8 mouse cellular contexts compared by ENCODE assay signal in the genomic region with DNA sequence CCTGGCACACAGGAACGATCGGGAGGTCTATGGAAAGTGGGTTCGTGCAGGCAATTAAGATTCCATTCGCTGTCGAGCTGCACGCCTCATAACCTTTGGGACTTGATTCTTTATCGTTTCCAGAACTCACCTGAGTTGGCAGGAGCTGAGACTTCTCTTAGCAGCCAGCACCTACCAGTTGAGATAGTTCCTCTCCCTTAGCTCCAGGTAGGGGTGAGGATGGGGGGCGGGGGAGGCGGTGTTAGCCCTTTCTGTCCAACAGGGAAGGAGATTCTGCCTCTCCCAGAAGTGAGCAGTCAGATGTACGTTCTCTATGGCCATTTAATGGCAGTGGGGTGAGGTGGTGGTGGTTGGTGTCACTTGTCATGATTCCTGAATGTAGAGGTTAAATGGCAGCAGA. TPM values are rescaled to one million over a fixed set of nuclear protein-coding genes. Genes with fewer than 3 reads are reported as not detected.
DNase-seq lines count a peak whose midpoint lies in the region; ATAC-seq and TF ChIP-seq lines count a peak whose summit lies in the region.

No protein-coding gene starts in this region.

- peak overlapping the region; percentile 74 for H3K4me3 ChIP-seq in kidney, postnatal 0 days (replicated peaks; ENCODE audit: low read depth, low read length)
- H3K4me3 ChIP-seq in brown adipose tissue, adult 24 weeks (ENCODE audit: insufficient read depth, low read depth, low read length): peak overlapping the region; percentile 99
- H3K4me3 ChIP-seq in hindbrain, embryonic 11.5 days (ENCODE audit: low read depth, low read length): peak overlapping the region; percentile 82
- H3K4me3 ChIP-seq in midbrain, embryonic 12.5 days: peak overlapping the region; percentile 82

- intact Hi-C loops in left cerebral cortex, postnatal 4 days (cut with DNase I): loop anchor here (5.0 kb wide), 1 partner anchor 40 kb away; the partner anchor contains the start of gene Atp6v0d1

- peak overlapping the region; percentile 89 for H3K9ac ChIP-seq in kidney, postnatal 0 days (ENCODE audit: low read depth, low read length)
- no peak overlapping the region; the same call in 1 of the 2 replicates for H3K9ac ChIP-seq in hindbrain, embryonic 11.5 days (ENCODE audit: low read depth, low read length)
- H3K9ac ChIP-seq in midbrain, embryonic 12.5 days (replicated peaks): peak overlapping the region; percentile 91; the same call in 1 of the 2 replicates

- H3K27me3 ChIP-seq in kidney, postnatal 0 days (ENCODE audit: insufficient read depth, low read length): no peaks in the 10 kb centered on the region
- peaks cover 2% of the 10 kb centered on the region; the same call in 1 of the 2 replicates for H3K27me3 ChIP-seq in hindbrain, embryonic 11.5 days (ENCODE audit: control insufficient read depth, insufficient read depth, low read length)
- H3K27me3 ChIP-seq in midbrain, embryonic 12.5 days: peaks cover 10% of the 10 kb centered on the region

- peaks cover 10% of the 10 kb centered on the region; the same call in 1 of the 2 replicates for H3K4me1 ChIP-seq in kidney, postnatal 0 days (replicated peaks; ENCODE audit: insufficient read depth, low read length)
- H3K4me1 ChIP-seq in brown adipose tissue, adult 24 weeks (ENCODE audit: control insufficient read depth, insufficient read depth, insufficient read length, low read length): peaks cover 12% of the 10 kb centered on the region
- H3K4me1 ChIP-seq in hindbrain, embryonic 11.5 days (replicated peaks; ENCODE audit: control insufficient read depth, insufficient read depth, low read length): no peaks in the 10 kb centered on the region; the same call in 1 of the 2 replicates
- H3K4me1 ChIP-seq in midbrain, embryonic 12.5 days: peaks cover 28% of the 10 kb centered on the region

- H3K36me3 ChIP-seq in kidney, postnatal 0 days (ENCODE audit: insufficient read depth, low read length): no peaks in the 10 kb centered on the region
- no peaks in the 10 kb centered on the region for H3K36me3 ChIP-seq in hindbrain, embryonic 11.5 days (ENCODE audit: control insufficient read depth, insufficient read depth, low read length)
- no peaks in the 10 kb centered on the region for H3K36me3 ChIP-seq in midbrain, embryonic 12.5 days

- no peaks in the 10 kb centered on the region for H3K9me3 ChIP-seq in kidney, postnatal 0 days (replicated peaks; ENCODE audit: low read length)
- no peaks in the 10 kb centered on the region for H3K9me3 ChIP-seq in hindbrain, embryonic 11.5 days (ENCODE audit: control insufficient read depth, low read length)
- H3K9me3 ChIP-seq in midbrain, embryonic 12.5 days: no peaks in the 10 kb centered on the region

- DNase-seq in kidney, postnatal 0 days (ENCODE audit: low spot score): no peak
- no peak for DNase-seq in kidney, adult 18-20 months
- no peak for DNase-seq in hindbrain, embryonic 11.5 days (ENCODE audit: low spot score)
- DNase-seq in adrenal gland, adult 2 months: no peak
- DNase-seq in urinary bladder, adult 18-20 months (ENCODE audit: low spot score in 2 of 2): no peak
- no peak for DNase-seq in left cerebral cortex, postnatal 4 days

- H3K27ac ChIP-seq in kidney, postnatal 0 days: peak overlapping the region; percentile 96
- peak overlapping the region; percentile 78 for H3K27ac ChIP-seq in brown adipose tissue, adult 24 weeks (replicated peaks; ENCODE audit: low read depth, low read length)
- no peak overlapping the region for H3K27ac ChIP-seq in hindbrain, embryonic 11.5 days (ENCODE audit: low read depth, low read length)
- H3K27ac ChIP-seq in midbrain, embryonic 12.5 days (replicated peaks): peak overlapping the region; percentile 92; the same call in 1 of the 2 replicates

- WGBS in kidney, postnatal 0 days: 7% methylated on average over 10 of the region's 10 CpGs
- 6% methylated on average over 10 of the region's 10 CpGs for WGBS in hindbrain, embryonic 11.5 days
- 10% methylated on average over 10 of the region's 10 CpGs for WGBS in midbrain, embryonic 12.5 days

- TF ChIP-seq CTCF in kidney, postnatal 0 days (IDR thresholded peaks at IDR 0.05; ENCODE audit: low read depth): no peak

- H3K4me2 ChIP-seq in kidney, postnatal 0 days (ENCODE audit: low read length): peak overlapping the region; percentile 82
- peak overlapping the region; percentile 92 for H3K4me2 ChIP-seq in hindbrain, embryonic 11.5 days (replicated peaks; ENCODE audit: low read depth, low read length)
- H3K4me2 ChIP-seq in midbrain, embryonic 12.5 days (replicated peaks): peak overlapping the region; percentile 87

- ATAC-seq in kidney, postnatal 0 days (replicated peaks; ENCODE audit: low FRiP score, low read depth): 0 out of 2 replicates have a peak, but pooled peaks have one; percentile 5
- no peak for ATAC-seq in hindbrain, embryonic 11.5 days (ENCODE audit: low FRiP score)
- no peak for ATAC-seq in midbrain, embryonic 12.5 days (ENCODE audit: low FRiP score, low read depth)

RNA-seq across cellular contexts. Expression of gene Ripor1, which starts 2.0 kb away (rescaled TPM):
- 40.9 and 44.4 TPM in 2 replicates for polyA plus RNA-seq in kidney, postnatal 0 days (2015; fragmentation: Nextera tagmentation; extraction: Ambion mirVana)
- polyA plus RNA-seq in brown adipose tissue, adult 24 weeks (2012; ENCODE audit: insufficient read depth, insufficient read length, missing spikeins): 13.4 and 14.4 TPM in 2 replicates
- 11.8 and 12.4 TPM in 2 replicates for polyA plus RNA-seq in hindbrain, embryonic 11.5 days (2014; fragmentation: Nextera tagmentation; extraction: Ambion mirVana)
- polyA plus RNA-seq in midbrain, embryonic 12.5 days (2016; fragmentation: Nextera tagmentation; extraction: Ambion mirVana): 19.5 and 21.7 TPM in 2 replicates
- 10 to 100 TPM; 23.2 to 37.3 TPM for total RNA-seq in adrenal gland, adult 2 months (2021)
- polyA plus RNA-seq in adrenal gland, adult 2 months (2012; rRNA removed): 29.8 and 33.0 TPM in 2 replicates
- total RNA-seq in left cerebral cortex, postnatal 4 days (2021): 10 to 100 TPM; 70.0 to 70.6 TPM

RNA-seq across cellular contexts. Expression of gene Ctcf, which starts 29.3 kb away (rescaled TPM):
- polyA plus RNA-seq in kidney, postnatal 0 days (2015; fragmentation: Nextera tagmentation; extraction: Ambion mirVana): 85.5 and 89.4 TPM in 2 replicates
- polyA plus RNA-seq in brown adipose tissue, adult 24 weeks (2012; ENCODE audit: insufficient read depth, insufficient read length, missing spikeins): 18.5 and 22.9 TPM in 2 replicates
- 115 and 121 TPM in 2 replicates for polyA plus RNA-seq in hindbrain, embryonic 11.5 days (2014; fragmentation: Nextera tagmentation; extraction: Ambion mirVana)
- polyA plus RNA-seq in midbrain, embryonic 12.5 days (2016; fragmentation: Nextera tagmentation; extraction: Ambion mirVana): 157 TPM in 2 replicates
- 10 to 100 TPM; 51.5 to 53.4 TPM for total RNA-seq in adrenal gland, adult 2 months (2021)
- 14.5 and 15.6 TPM in 2 replicates for polyA plus RNA-seq in adrenal gland, adult 2 months (2012; rRNA removed)
- 10 to 100 TPM; 80.8 to 82.2 TPM for total RNA-seq in left cerebral cortex, postnatal 4 days (2021)

RNA-seq across cellular contexts. Expression of gene Agrp, which starts 30.1 kb away (rescaled TPM):
- polyA plus RNA-seq in kidney, postnatal 0 days (2015; fragmentation: Nextera tagmentation; extraction: Ambion mirVana): 0.61 and 1.2 TPM in 2 replicates
- not detected in 2 replicates for polyA plus RNA-seq in brown adipose tissue, adult 24 weeks (2012; ENCODE audit: insufficient read depth, insufficient read length, missing spikeins)
- polyA plus RNA-seq in hindbrain, embryonic 11.5 days (2014; fragmentation: Nextera tagmentation; extraction: Ambion mirVana): 0.68 and 2.1 TPM in 2 replicates
- 1.3 TPM in 1 of 2 replicates, not detected in the other for polyA plus RNA-seq in midbrain, embryonic 12.5 days (2016; fragmentation: Nextera tagmentation; extraction: Ambion mirVana)
- 1 to 10 TPM; 2.3 to 2.4 TPM for total RNA-seq in adrenal gland, adult 2 months (2021)
- polyA plus RNA-seq in adrenal gland, adult 2 months (2012; rRNA removed): 1.5 and 2.6 TPM in 2 replicates
- total RNA-seq in left cerebral cortex, postnatal 4 days (2021): not detected

RNA-seq across cellular contexts. Expression of gene Atp6v0d1, which starts 41.2 kb away (rescaled TPM):
- 112 and 122 TPM in 2 replicates for polyA plus RNA-seq in kidney, postnatal 0 days (2015; fragmentation: Nextera tagmentation; extraction: Ambion mirVana)
- polyA plus RNA-seq in brown adipose tissue, adult 24 weeks (2012; ENCODE audit: insufficient read depth, insufficient read length, missing spikeins): 52.7 and 65.1 TPM in 2 replicates
- 141 and 155 TPM in 2 replicates for polyA plus RNA-seq in hindbrain, embryonic 11.5 days (2014; fragmentation: Nextera tagmentation; extraction: Ambion mirVana)
- polyA plus RNA-seq in midbrain, embryonic 12.5 days (2016; fragmentation: Nextera tagmentation; extraction: Ambion mirVana): 107 and 110 TPM in 2 replicates
- 100 to 1,000 TPM; 113 to 118 TPM for total RNA-seq in adrenal gland, adult 2 months (2021)
- 77.6 and 80.3 TPM in 2 replicates for polyA plus RNA-seq in adrenal gland, adult 2 months (2012; rRNA removed)
- total RNA-seq in left cerebral cortex, postnatal 4 days (2021): 100 to 1,000 TPM; 255 to 260 TPM
